15 mouse cellular contexts compared by ENCODE assay signal in genomic region chr3:51221847-51222246, GRCm38 (mm10).
"Had no signal": no experiment of that assay in that cellular context is flagged by ENCODE, and none has a peak within 500 bp of the region (broad histone marks: within the 10 kb centered on the region; RNA-seq: fewer than 3 reads in every experiment).

No protein-coding gene starts in this region.

- H3K27me3 ChIP-seq: limb, embryonic 15.5 days; neural tube, embryonic 15.5 days had no signal

- H3K27ac ChIP-seq: limb, embryonic 15.5 days; liver, embryonic 12.5 days; midbrain, embryonic 10.5 days; neural tube, embryonic 15.5 days; stomach, postnatal 0 days had no signal

- ATAC-seq: liver, embryonic 12.5 days had no signal

- H3K4me2 ChIP-seq: limb, embryonic 15.5 days; liver, embryonic 12.5 days; lung, embryonic 14.5 days; neural tube, embryonic 15.5 days had no signal

- H3K9me3 ChIP-seq: limb, embryonic 15.5 days; liver, embryonic 12.5 days; midbrain, embryonic 10.5 days; neural tube, embryonic 15.5 days had no signal

- H3K4me3 ChIP-seq: limb, embryonic 15.5 days; liver, embryonic 12.5 days; midbrain, embryonic 10.5 days; myocyte; neural tube, embryonic 15.5 days had no signal

- H3K9ac ChIP-seq: limb, embryonic 15.5 days; liver, embryonic 12.5 days; lung, embryonic 14.5 days; neural tube, embryonic 15.5 days had no signal

- H3K36me3 ChIP-seq: limb, embryonic 15.5 days; liver, embryonic 12.5 days; midbrain, embryonic 10.5 days; neural tube, embryonic 15.5 days had no signal

- DNase-seq: kidney, postnatal 36 days; layer of hippocampus, adult 9-11 months; layer of hippocampus, postnatal 36 days; lung, postnatal 10 days; lung, postnatal 4 days; midbrain, embryonic 14.5 days; right cerebral cortex, postnatal 14 days; thymus, postnatal 4 days had no signal
